Mouse (Mus musculus): ENCODE measurements at regions not wholly inside any gene's neighbourhood (a gene's known extent, or its start where the extent isn't known, plus 50 kb on each side); places are given as distances from the start of the nearest gene placed in this dataset.

- no peak for ATAC-seq (ENCODE audit: low FRiP score)
- WGBS = 62% methylated on average over 11 of the region's 11 CpGs
Measured at GRCm38 (mm10) chr13:101594511-101595175, 173.4 kb downstream of the Pik3r1 start.

GRCm38 (mm10) chr13:101592355-101592754 lies 175.7 kb downstream of the Pik3r1 start:
- H3K9ac ChIP-seq (replicated peaks) = no peak overlapping the region
- no peak overlapping the region for H3K4me3 ChIP-seq (replicated peaks)
- 0 out of 2 replicates have a peak, but pooled peaks cover 3% of the 10 kb centered on the region for H3K4me1 ChIP-seq
- WGBS = 85% methylated on average over 1 of the region's 1 CpGs
- H3K4me2 ChIP-seq = no peak overlapping the region
- ATAC-seq (ENCODE audit: low FRiP score) = no peak
- no peaks in the 10 kb centered on the region for H3K27me3 ChIP-seq (replicated peaks)
- H3K27ac ChIP-seq (replicated peaks) = no peak overlapping the region
- no peaks in the 10 kb centered on the region for H3K36me3 ChIP-seq
- H3K9me3 ChIP-seq (replicated peaks) = no peaks in the 10 kb centered on the region

More at GRCm38 (mm10) chr13:101594511-101595175, 173.4 kb downstream of the Pik3r1 start:
- Histone ChIP-seq H3K4me1 (0 out of 2 replicates have a peak, but pooled peaks cover 8% of the 10 kb centered on the region), H3K27me3 (replicated peaks) (no peaks in the 10 kb centered on the region), H3K36me3 (no peaks in the 10 kb centered on the region), H3K9ac (replicated peaks) (no peak overlapping the region), H3K4me3 (replicated peaks) (no peak overlapping the region), H3K4me2 (no peak overlapping the region), H3K9me3 (replicated peaks) (no peaks in the 10 kb centered on the region), H3K27ac (replicated peaks) (no peak overlapping the region)

GRCm38 (mm10) chr13:101588905-101589304 lies 179.1 kb downstream of the Pik3r1 start:
- WGBS = 84% methylated on average over 8 of the region's 8 CpGs
- Histone ChIP-seq H3K27me3 (replicated peaks) (no peaks in the 10 kb centered on the region), H3K4me2 (no peak overlapping the region), H3K4me3 (replicated peaks) (no peak overlapping the region), H3K36me3 (no peaks in the 10 kb centered on the region), H3K9me3 (replicated peaks) (no peaks in the 10 kb centered on the region), H3K4me1 (no peaks in the 10 kb centered on the region), H3K27ac (replicated peaks) (no peak overlapping the region), H3K9ac (replicated peaks) (no peak overlapping the region)
- ATAC-seq (ENCODE audit: low FRiP score) = no peak

- no peaks in the 10 kb centered on the region for H3K27me3 ChIP-seq (replicated peaks)
- no peak for ATAC-seq (ENCODE audit: low FRiP score)
- H3K4me3 ChIP-seq (replicated peaks) = no peak overlapping the region
- H3K9ac ChIP-seq (replicated peaks) = no peak overlapping the region
- no peak overlapping the region for H3K4me2 ChIP-seq
- no peak overlapping the region for H3K27ac ChIP-seq (replicated peaks)
- H3K4me1 ChIP-seq = no peaks in the 10 kb centered on the region
- H3K9me3 ChIP-seq (replicated peaks) = no peaks in the 10 kb centered on the region
- H3K36me3 ChIP-seq = no peaks in the 10 kb centered on the region
- WGBS = 85% methylated on average over 2 of the region's 2 CpGs
Measured at GRCm38 (mm10) chr13:101586787-101587186, 181.2 kb downstream of the Pik3r1 start.

- no peak overlapping the region for H3K27ac ChIP-seq (replicated peaks)
- WGBS = 100% methylated on average over 1 of the region's 1 CpGs
Measured at GRCm38 (mm10) chr13:101576481-101576880, 191.5 kb downstream of the Pik3r1 start.

GRCm38 (mm10) chr13:101572809-101573590 lies 195.0 kb downstream of the Pik3r1 start:
- no peak for ATAC-seq (ENCODE audit: low FRiP score)
- Histone ChIP-seq H3K4me3 (replicated peaks) (no peak overlapping the region), H3K27ac (replicated peaks) (no peak overlapping the region), H3K36me3 (no peaks in the 10 kb centered on the region), H3K27me3 (replicated peaks) (no peaks in the 10 kb centered on the region), H3K4me2 (no peak overlapping the region), H3K9ac (replicated peaks) (no peak overlapping the region), H3K9me3 (replicated peaks) (no peaks in the 10 kb centered on the region), H3K4me1 (no peaks in the 10 kb centered on the region)
- WGBS = 78% methylated on average over 6 of the region's 6 CpGs

More at GRCm38 (mm10) chr13:101576481-101576880, 191.5 kb downstream of the Pik3r1 start:
- H3K9ac ChIP-seq (replicated peaks) = no peak overlapping the region
- no peaks in the 10 kb centered on the region for H3K27me3 ChIP-seq (replicated peaks)
- no peaks in the 10 kb centered on the region for H3K9me3 ChIP-seq (replicated peaks)
- no peak for ATAC-seq (ENCODE audit: low FRiP score)
- H3K36me3 ChIP-seq = no peaks in the 10 kb centered on the region
- H3K4me2 ChIP-seq = no peak overlapping the region
- no peak overlapping the region for H3K4me3 ChIP-seq (replicated peaks)
- no peaks in the 10 kb centered on the region for H3K4me1 ChIP-seq

GRCm38 (mm10) chr13:101572246-101572645 lies 195.8 kb downstream of the Pik3r1 start:
- H3K27ac ChIP-seq (replicated peaks) = no peak overlapping the region

GRCm38 (mm10) chr13:101570034-101570433 lies 198.0 kb downstream of the Pik3r1 start:
- Histone ChIP-seq H3K27me3 (replicated peaks) (no peaks in the 10 kb centered on the region), H3K4me3 (replicated peaks) (no peak overlapping the region), H3K9ac (replicated peaks) (no peak overlapping the region), H3K27ac (replicated peaks) (no peak overlapping the region), H3K36me3 (no peaks in the 10 kb centered on the region), H3K4me2 (no peak overlapping the region), H3K9me3 (replicated peaks) (no peaks in the 10 kb centered on the region), H3K4me1 (no peaks in the 10 kb centered on the region)
- 25% methylated on average over 4 of the region's 4 CpGs for WGBS
- no peak for ATAC-seq (ENCODE audit: low FRiP score)

More at GRCm38 (mm10) chr13:101572246-101572645, 195.8 kb downstream of the Pik3r1 start:
- no peaks in the 10 kb centered on the region for H3K4me1 ChIP-seq
- H3K4me3 ChIP-seq (replicated peaks) = no peak overlapping the region
- H3K4me2 ChIP-seq = no peak overlapping the region
- no peaks in the 10 kb centered on the region for H3K36me3 ChIP-seq
- H3K27me3 ChIP-seq (replicated peaks) = no peaks in the 10 kb centered on the region
- ATAC-seq (ENCODE audit: low FRiP score) = no peak
- no peak overlapping the region for H3K9ac ChIP-seq (replicated peaks)
- H3K9me3 ChIP-seq (replicated peaks) = no peaks in the 10 kb centered on the region
- WGBS = 95% methylated on average over 9 of the region's 9 CpGs

GRCm38 (mm10) chr13:101568985-101569631 lies 198.9 kb downstream of the Pik3r1 start:
- Histone ChIP-seq H3K9me3 (replicated peaks) (no peaks in the 10 kb centered on the region), H3K9ac (replicated peaks) (no peak overlapping the region), H3K27ac (replicated peaks) (no peak overlapping the region), H3K4me1 (no peaks in the 10 kb centered on the region), H3K27me3 (replicated peaks) (no peaks in the 10 kb centered on the region), H3K4me3 (replicated peaks) (no peak overlapping the region), H3K4me2 (no peak overlapping the region), H3K36me3 (no peaks in the 10 kb centered on the region)
- no peak for ATAC-seq (ENCODE audit: low FRiP score)
- 73% methylated on average over 6 of the region's 6 CpGs for WGBS

- Histone ChIP-seq H3K27me3 (replicated peaks) (no peaks in the 10 kb centered on the region), H3K9ac (replicated peaks) (no peak overlapping the region), H3K4me3 (replicated peaks) (no peak overlapping the region), H3K4me2 (no peak overlapping the region), H3K36me3 (no peaks in the 10 kb centered on the region), H3K27ac (replicated peaks) (no peak overlapping the region), H3K4me1 (no peaks in the 10 kb centered on the region), H3K9me3 (replicated peaks) (no peaks in the 10 kb centered on the region)
- 100% methylated on average over 1 of the region's 1 CpGs for WGBS
- ATAC-seq (ENCODE audit: low FRiP score) = no peak
Measured at GRCm38 (mm10) chr13:101565323-101565722, 202.7 kb downstream of the Pik3r1 start.

- WGBS = 84% methylated on average over 3 of the region's 3 CpGs
- ATAC-seq (ENCODE audit: low FRiP score) = no peak
- H3K4me3 ChIP-seq (replicated peaks) = no peak overlapping the region
Measured at GRCm38 (mm10) chr13:101555371-101555874, 212.6 kb downstream of the Pik3r1 start.

More at GRCm38 (mm10) chr13:101555371-101555874, 212.6 kb downstream of the Pik3r1 start:
- Histone ChIP-seq H3K4me1 (no peaks in the 10 kb centered on the region), H3K9me3 (replicated peaks) (no peaks in the 10 kb centered on the region), H3K27ac (replicated peaks) (no peak overlapping the region), H3K27me3 (replicated peaks) (no peaks in the 10 kb centered on the region), H3K4me2 (no peak overlapping the region), H3K9ac (replicated peaks) (no peak overlapping the region), H3K36me3 (no peaks in the 10 kb centered on the region)

Measured in neural tube, embryonic 15.5 days (tissue).